Mouse (Mus musculus): ENCODE measurements around the gene Gm28374. TPM values are rescaled to one million over a fixed set of nuclear protein-coding genes. Genes with fewer than 3 reads are reported as not detected.
"Not testable (repeated sequence)": the region's sequence is repeated elsewhere in the genome, so short reads cannot be mapped to it uniquely, and the experiment has no call there.

Gm28374 gene
- polyA plus RNA-seq, 1 experiment from 2014 or later, result 1.0 TPM

- peak within 1 kb of the TSS; percentile 89 for H3K4me3 ChIP-seq (ENCODE audit: low read depth, low read length)
- peaks cover 13% of the 10 kb centered on the region for H3K4me1 ChIP-seq (ENCODE audit: control insufficient read depth, insufficient read depth, low read length)
- under 1% methylated on average over 65 of the region's 65 CpGs for WGBS
- peak within 1 kb of the TSS; percentile 87 for H3K9ac ChIP-seq (replicated peaks; ENCODE audit: low read depth, low read length)
- no peaks in the 10 kb centered on the region for H3K27me3 ChIP-seq (ENCODE audit: control insufficient read depth, insufficient read depth, low read length)
- H3K27ac ChIP-seq (ENCODE audit: low read length), result peak within 1 kb of the TSS; percentile 99
- H3K9me3 ChIP-seq (ENCODE audit: control insufficient read depth, low read depth, low read length), result no peaks in the 10 kb centered on the region
- peak; percentile 89 for ATAC-seq (ENCODE audit: insufficient number of reproducible peaks, insufficient read depth, low FRiP score, low read depth)
- H3K36me3 ChIP-seq (ENCODE audit: control insufficient read depth, insufficient read depth, low read length), result peaks cover 33% of the 10 kb centered on the region
- peak within 1 kb of the TSS; percentile 84 for H3K4me2 ChIP-seq (replicated peaks; ENCODE audit: low read depth, low read length)
These were observed 35.5 kb downstream of the Gm28374 start, which contains the start of gene Syvn1 for GRCm38 (mm10) chr19:6046294-6047153. TSS of gene Syvn1 (plus strand) at chr19:6046576.

- peak; percentile 34; the same call in 1 of the 2 replicates for ATAC-seq (ENCODE audit: insufficient number of reproducible peaks, insufficient read depth, low FRiP score, low read depth)
- Histone ChIP-seq H3K9me3 (ENCODE audit: control insufficient read depth, low read depth, low read length) (no peaks in the 10 kb centered on the region), H3K27me3 (ENCODE audit: control insufficient read depth, insufficient read depth, low read length) (no peaks in the 10 kb centered on the region), H3K4me1 (ENCODE audit: control insufficient read depth, insufficient read depth, low read length) (peaks cover 13% of the 10 kb centered on the region), H3K9ac (replicated peaks; ENCODE audit: low read depth, low read length) (peak overlapping the region; percentile 87), H3K27ac (ENCODE audit: low read length) (peak overlapping the region; percentile 99), H3K4me3 (ENCODE audit: low read depth, low read length) (peak overlapping the region; percentile 89), H3K4me2 (replicated peaks; ENCODE audit: low read depth, low read length) (peak overlapping the region; percentile 84), H3K36me3 (ENCODE audit: control insufficient read depth, insufficient read depth, low read length) (peaks cover 24% of the 10 kb centered on the region)
- WGBS, result 12% methylated on average over 20 of the region's 20 CpGs
These were observed 36.4 kb downstream of the Gm28374 start for GRCm38 (mm10) chr19:6045366-6046293.

- not testable (repeated sequence) for H3K4me2 ChIP-seq (replicated peaks; ENCODE audit: low read depth, low read length)
These were observed 38.0 kb downstream of the Gm28374 start for GRCm38 (mm10) chr19:6044102-6044501.

GRCm38 (mm10) chr19:6042293-6042692, 39.8 kb downstream of the Gm28374 start:
- no peak for ATAC-seq (ENCODE audit: insufficient number of reproducible peaks, insufficient read depth, low FRiP score, low read depth)
- H3K9ac ChIP-seq (replicated peaks; ENCODE audit: low read depth, low read length), result no peak overlapping the region
- WGBS, result 80% methylated on average over 9 of the region's 9 CpGs
- H3K9me3 ChIP-seq (ENCODE audit: control insufficient read depth, low read depth, low read length), result no peaks in the 10 kb centered on the region
- peaks cover 5% of the 10 kb centered on the region for H3K4me1 ChIP-seq (ENCODE audit: control insufficient read depth, insufficient read depth, low read length)
- no peak overlapping the region for H3K4me3 ChIP-seq (ENCODE audit: low read depth, low read length)
- H3K4me2 ChIP-seq (replicated peaks; ENCODE audit: low read depth, low read length), result no peak overlapping the region
- no peaks in the 10 kb centered on the region for H3K27me3 ChIP-seq (ENCODE audit: control insufficient read depth, insufficient read depth, low read length)
- no peaks in the 10 kb centered on the region for H3K36me3 ChIP-seq (ENCODE audit: control insufficient read depth, insufficient read depth, low read length)
- H3K27ac ChIP-seq (ENCODE audit: low read length), result no peak overlapping the region

More at GRCm38 (mm10) chr19:6044102-6044501, 38.0 kb downstream of the Gm28374 start:
- not testable (repeated sequence) for H3K4me3 ChIP-seq (ENCODE audit: low read depth, low read length); H3K9me3 ChIP-seq (ENCODE audit: control insufficient read depth, low read depth, low read length); H3K27ac ChIP-seq (ENCODE audit: low read length); H3K36me3 ChIP-seq (ENCODE audit: control insufficient read depth, insufficient read depth, low read length); H3K9ac ChIP-seq (replicated peaks; ENCODE audit: low read depth, low read length); ATAC-seq (ENCODE audit: insufficient number of reproducible peaks, insufficient read depth, low FRiP score, low read depth); H3K27me3 ChIP-seq (ENCODE audit: control insufficient read depth, insufficient read depth, low read length)
- WGBS, result 60% methylated on average over 4 of the region's 4 CpGs
- peaks cover 13% of the 10 kb centered on the region for H3K4me1 ChIP-seq (ENCODE audit: control insufficient read depth, insufficient read depth, low read length)

GRCm38 (mm10) chr19:6040002-6040401, 42.1 kb downstream of the Gm28374 start:
- Histone ChIP-seq H3K9me3 (ENCODE audit: control insufficient read depth, low read depth, low read length) (no peaks in the 10 kb centered on the region), H3K9ac (replicated peaks; ENCODE audit: low read depth, low read length) (no peak overlapping the region), H3K4me3 (ENCODE audit: low read depth, low read length) (no peak overlapping the region), H3K27me3 (ENCODE audit: control insufficient read depth, insufficient read depth, low read length) (no peaks in the 10 kb centered on the region), H3K4me2 (replicated peaks; ENCODE audit: low read depth, low read length) (no peak overlapping the region), H3K27ac (ENCODE audit: low read length) (no peak overlapping the region), H3K4me1 (ENCODE audit: control insufficient read depth, insufficient read depth, low read length) (peaks cover 1% of the 10 kb centered on the region; the same call in 1 of the 2 replicates), H3K36me3 (ENCODE audit: control insufficient read depth, insufficient read depth, low read length) (no peaks in the 10 kb centered on the region)
- no peak for ATAC-seq (ENCODE audit: insufficient number of reproducible peaks, insufficient read depth, low FRiP score, low read depth)

- WGBS, result 83% methylated on average over 7 of the region's 7 CpGs
These were observed 43.7 kb downstream of the Gm28374 start for GRCm38 (mm10) chr19:6038326-6038725.

GRCm38 (mm10) chr19:6037695-6038094, 44.4 kb downstream of the Gm28374 start:
- H3K4me1 ChIP-seq (ENCODE audit: control insufficient read depth, insufficient read depth, low read length), result no peaks in the 10 kb centered on the region
- H3K4me3 ChIP-seq (ENCODE audit: low read depth, low read length), result no peak overlapping the region
- no peak overlapping the region for H3K9ac ChIP-seq (replicated peaks; ENCODE audit: low read depth, low read length)
- H3K27me3 ChIP-seq (ENCODE audit: control insufficient read depth, insufficient read depth, low read length), result no peaks in the 10 kb centered on the region
- no peaks in the 10 kb centered on the region for H3K9me3 ChIP-seq (ENCODE audit: control insufficient read depth, low read depth, low read length)
- H3K27ac ChIP-seq (ENCODE audit: low read length), result no peak overlapping the region
- no peak overlapping the region for H3K4me2 ChIP-seq (replicated peaks; ENCODE audit: low read depth, low read length)
- no peaks in the 10 kb centered on the region for H3K36me3 ChIP-seq (ENCODE audit: control insufficient read depth, insufficient read depth, low read length)
- ATAC-seq (ENCODE audit: insufficient number of reproducible peaks, insufficient read depth, low FRiP score, low read depth), result no peak

More at GRCm38 (mm10) chr19:6038326-6038725, 43.7 kb downstream of the Gm28374 start:
- Histone ChIP-seq H3K9ac (replicated peaks; ENCODE audit: low read depth, low read length) (no peak overlapping the region), H3K4me1 (ENCODE audit: control insufficient read depth, insufficient read depth, low read length) (no peaks in the 10 kb centered on the region), H3K4me3 (ENCODE audit: low read depth, low read length) (no peak overlapping the region), H3K36me3 (ENCODE audit: control insufficient read depth, insufficient read depth, low read length) (no peaks in the 10 kb centered on the region), H3K9me3 (ENCODE audit: control insufficient read depth, low read depth, low read length) (no peaks in the 10 kb centered on the region), H3K4me2 (replicated peaks; ENCODE audit: low read depth, low read length) (no peak overlapping the region), H3K27ac (ENCODE audit: low read length) (no peak overlapping the region), H3K27me3 (ENCODE audit: control insufficient read depth, insufficient read depth, low read length) (no peaks in the 10 kb centered on the region)
- no peak for ATAC-seq (ENCODE audit: insufficient number of reproducible peaks, insufficient read depth, low FRiP score, low read depth)

- Histone ChIP-seq H3K9ac (replicated peaks; ENCODE audit: low read depth, low read length) (no peak overlapping the region), H3K4me2 (replicated peaks; ENCODE audit: low read depth, low read length) (no peak overlapping the region), H3K9me3 (ENCODE audit: control insufficient read depth, low read depth, low read length) (no peaks in the 10 kb centered on the region), H3K4me3 (ENCODE audit: low read depth, low read length) (no peak overlapping the region), H3K4me1 (ENCODE audit: control insufficient read depth, insufficient read depth, low read length) (no peaks in the 10 kb centered on the region), H3K27me3 (ENCODE audit: control insufficient read depth, insufficient read depth, low read length) (no peaks in the 10 kb centered on the region), H3K36me3 (ENCODE audit: control insufficient read depth, insufficient read depth, low read length) (no peaks in the 10 kb centered on the region), H3K27ac (ENCODE audit: low read length) (no peak overlapping the region)
- ATAC-seq (ENCODE audit: insufficient number of reproducible peaks, insufficient read depth, low FRiP score, low read depth), result no peak
- 70% methylated on average over 9 of the region's 9 CpGs for WGBS
These were observed 46.0 kb downstream of the Gm28374 start for GRCm38 (mm10) chr19:6035966-6036585.
